Mouse (Mus musculus) v-Abl transformed pro-B cells (cell line): ENCODE results near the gene Mknk2.
"Not testable (repeated sequence)": the region's sequence is repeated elsewhere in the genome, so short reads cannot be mapped to it uniquely, and the experiment has no call there.

Experiments
- in situ Hi-C, 2 experiments: fragments of 400-800 bp; cut with MboI; formaldehyde crosslinking; loops; one replicate each; pipeline ENCODE4 v1.15.1; 2025; ENCODE audit not compliant: unreplicated experiment in 2 of 2

Gene Mknk2

GRCm38 (mm10) chr10:80658194-80658840 is 19.6 kb downstream of the Mknk2 start:
- in situ Hi-C loops, result loop anchor here in 1 of 2 experiments (5.0 kb wide), 2 partner anchors 34 to 36 kb away; partner anchors contain the start of gene Csnk1g2

GRCm38 (mm10) chr10:80656863-80657623 is 20.9 kb downstream of the Mknk2 start, which contains the start of gene Btbd2:
Btbd2 (minus strand) TSS chr10:80657071.
- in situ Hi-C loops, result loop anchor here in 1 of 2 experiments (5.0 kb wide), 2 partner anchors 35 kb away; partner anchors contain the start of gene Csnk1g2

- in situ Hi-C loops, result loop anchor here in 1 of 2 experiments (5.0 kb wide), 2 partner anchors 34 to 36 kb away; partner anchors contain the start of gene Csnk1g2
Measured at GRCm38 (mm10) chr10:80656130-80656862, 21.6 kb downstream of the Mknk2 start.

- in situ Hi-C loops, result loop anchor here in 1 of 2 experiments (5.0 kb wide), 2 partner anchors 33 to 37 kb away; partner anchors contain the start of gene Csnk1g2
Measured at GRCm38 (mm10) chr10:80655406-80656129, 22.3 kb downstream of the Mknk2 start.

GRCm38 (mm10) chr10:80654866-80655265 is 23.0 kb downstream of the Mknk2 start:
- in situ Hi-C loops, result loop anchor here in 1 of 2 experiments (5.0 kb wide), 2 partner anchors 33 to 37 kb away; partner anchors contain the start of gene Csnk1g2

GRCm38 (mm10) chr10:80653156-80653720 is 24.7 kb downstream of the Mknk2 start:
- in situ Hi-C loops, result no loop called here

GRCm38 (mm10) chr10:80650392-80650791 is 27.5 kb downstream of the Mknk2 start:
- in situ Hi-C loops, result no loop called here

GRCm38 (mm10) chr10:80649910-80650309 is 28.0 kb downstream of the Mknk2 start:
- in situ Hi-C loops, result not testable (repeated sequence)

GRCm38 (mm10) chr10:80646936-80647335 is 31.0 kb downstream of the Mknk2 start:
- in situ Hi-C loops, result no loop called here

- in situ Hi-C loops, result no loop called here
Measured at GRCm38 (mm10) chr10:80635345-80635744, 42.6 kb downstream of the Mknk2 start.

- in situ Hi-C loops, result loop anchor here in 1 of 2 experiments (5.0 kb wide), 1 partner anchor 52 kb away; the partner anchor contains the start of gene Klf16
Measured at GRCm38 (mm10) chr10:80628925-80629324, 49.0 kb downstream of the Mknk2 start.

GRCm38 (mm10) chr10:80627685-80628084 is 50.2 kb downstream of the Mknk2 start:
- in situ Hi-C loops, result loop anchor here in 1 of 2 experiments (5.0 kb wide), 1 partner anchor 50 kb away; the partner anchor contains the start of gene Klf16

GRCm38 (mm10) chr10:80625764-80626163 is 52.1 kb downstream of the Mknk2 start:
- in situ Hi-C loops, result loop anchor here in 1 of 2 experiments (5.0 kb wide), 1 partner anchor 48 kb away; the partner anchor contains the start of gene Klf16

GRCm38 (mm10) chr10:80623457-80624191 is 54.3 kb downstream of the Mknk2 start:
- in situ Hi-C loops, result loop anchor here in 1 of 2 experiments (5.0 kb wide), 1 partner anchor 34 kb away; the partner anchor contains the start of gene Btbd2

- in situ Hi-C loops, result loop anchor here in 1 of 2 experiments (5.0 kb wide), 1 partner anchor 34 kb away; the partner anchor contains the start of gene Btbd2
Measured at GRCm38 (mm10) chr10:80622661-80623456, 55.1 kb downstream of the Mknk2 start, which contains the start of gene Csnk1g2. Csnk1g2 (plus strand) TSS chr10:80622838.

- in situ Hi-C loops, result loop anchor here in 1 of 2 experiments (5.0 kb wide), 1 partner anchor 35 kb away; the partner anchor contains the start of gene Btbd2
Measured at GRCm38 (mm10) chr10:80621940-80622660, 55.8 kb downstream of the Mknk2 start.

- in situ Hi-C loops, result loop anchor here in 1 of 2 experiments (5.0 kb wide), 1 partner anchor 36 kb away; the partner anchor contains the start of gene Btbd2
Measured at GRCm38 (mm10) chr10:80621690-80621939, 56.3 kb downstream of the Mknk2 start.
